Mouse (Mus musculus) stomach, postnatal 0 days (tissue): ENCODE data around the gene Cd79b. TPM values are rescaled to one million over a fixed set of nuclear protein-coding genes. Genes with fewer than 3 reads are reported as not detected.
A peak's percentile ranks its signal among the peaks of the same experiment; 100 is the strongest.

ENCODE experiments used
- ATAC-seq: fragments of 200-750 bp; cut with Nextera tagmentation; 2 replicates; pipeline ENCODE4 v1.8.0; 2017; ENCODE audit not compliant: low FRiP score, low TSS enrichment
- DNase-seq: peaks from one replicate; pipeline ENCODE4 v3.0.0-alpha.2; 2016; ENCODE audit warnings: low spot score
- H3K27ac ChIP-seq: fragments of 300-500 bp; sonication (generic); replicated peaks from 2 replicates; pipeline ENCODE4 v1.5.1; 2014; ENCODE audit warnings: mild to moderate bottlenecking, control low read depth
- H3K27me3 ChIP-seq: fragments of 300-500 bp; sonication (generic); 2 replicates; pipeline ENCODE4 v1.6.1; 2014; ENCODE audit warnings: low read length; ENCODE audit not compliant: control insufficient read depth, insufficient read depth
- H3K36me3 ChIP-seq: fragments of 300-500 bp; sonication (generic); 2 replicates; pipeline ENCODE4 v1.6.1; 2014; ENCODE audit warnings: low read length, mixed read lengths; ENCODE audit not compliant: control insufficient read depth, insufficient read depth
- H3K4me1 ChIP-seq: fragments of 300-500 bp; sonication (generic); replicated peaks from 2 replicates; pipeline ENCODE4 v1.6.1; 2014; ENCODE audit warnings: antibody characterized with exemption; ENCODE audit not compliant: control insufficient read depth, insufficient read depth
- H3K4me2 ChIP-seq: fragments of 300-500 bp; sonication (generic); replicated peaks from 2 replicates; pipeline ENCODE4 v1.6.1; 2014; ENCODE audit warnings: low read depth, mild to moderate bottlenecking, control low read depth, moderate library complexity
- H3K4me3 ChIP-seq: fragments of 300-500 bp; sonication (generic); 2 replicates; pipeline ENCODE4 v1.5.1; 2014; ENCODE audit warnings: low read depth, low read length, control low read depth
- H3K9ac ChIP-seq: fragments of 300-500 bp; sonication (generic); 2 replicates; pipeline ENCODE4 v1.6.1; 2014; ENCODE audit warnings: mild to moderate bottlenecking, low read length, control low read depth, mixed read lengths
- H3K9me3 ChIP-seq: fragments of 300-500 bp; sonication (generic); 2 replicates; pipeline ENCODE4 v1.6.1; 2016; ENCODE audit warnings: low read length; ENCODE audit not compliant: control insufficient read depth
- CTCF ChIP-seq: IDR thresholded peaks from 2 replicates; pipeline ENCODE4 v1.5.1; 2016; ENCODE audit warnings: antibody characterized with exemption, low read depth, mild to moderate bottlenecking, moderate library complexity
- EP300 ChIP-seq: optimal IDR thresholded peaks from 2 replicates; pipeline ENCODE3; 2016; ENCODE audit warnings: antibody characterized with exemption
- WGBS: fragments of 180-500 bp; shearing (Covaris S2); extraction: QIAGEN DNeasy Blood & Tissue Kit; methylation state at CpG from one replicate; pipeline ENCODE4 v1.1.7; 2014; 5-methylcytosine and 5-hydroxymethylcytosine counted together
- polyA plus RNA-seq: library from polyadenylated mRNA; unstranded; fragments of >200 nt; fragmentation: Nextera tagmentation; extraction: Ambion mirVana; gene quantifications from 2 replicates; pipeline ENCODE4 v1.2.1, GENCODE M21; 2015

Cd79b gene
- polyA plus RNA-seq, 1 experiment from 2014 or later: 1.9 TPM

GRCm38 (mm10) chr11:106306065-106306385 lies 8.5 kb downstream of the Cd79b start:
- Histone ChIP-seq H3K27me3 (no peaks in the 10 kb centered on the region), H3K4me3 (no peak overlapping the region), H3K4me2 (no peak overlapping the region)

GRCm38 (mm10) chr11:106305348-106306064 lies 9.1 kb downstream of the Cd79b start:
- Histone ChIP-seq H3K4me1 (no peaks in the 10 kb centered on the region), H3K27me3 (no peaks in the 10 kb centered on the region), H3K9me3 (no peaks in the 10 kb centered on the region), H3K4me2 (no peak overlapping the region), H3K4me3 (no peak overlapping the region), H3K9ac (no peak overlapping the region), H3K27ac (no peak overlapping the region), H3K36me3 (no peaks in the 10 kb centered on the region)
- TF ChIP-seq EP300: no peak
- TF ChIP-seq CTCF: no peak
- DNase-seq: no peak
- 74% methylated on average over 10 of the region's 10 CpGs for WGBS
- no peak for ATAC-seq

More at GRCm38 (mm10) chr11:106306065-106306385, 8.5 kb downstream of the Cd79b start:
- ATAC-seq: no peak
- no peak for DNase-seq
- TF ChIP-seq EP300 (no peak), CTCF (no peak)
- Histone ChIP-seq H3K9ac (no peak overlapping the region), H3K27ac (no peak overlapping the region), H3K9me3 (no peaks in the 10 kb centered on the region), H3K36me3 (no peaks in the 10 kb centered on the region), H3K4me1 (no peaks in the 10 kb centered on the region)
- WGBS: 73% methylated on average over 3 of the region's 3 CpGs

GRCm38 (mm10) chr11:106302634-106303033 lies 11.9 kb downstream of the Cd79b start:
- DNase-seq (peak; percentile 74), ATAC-seq (peak; percentile 73; the same call in 1 of the 2 replicates)
- Histone ChIP-seq H3K4me3 (no peak overlapping the region), H3K4me1 (no peaks in the 10 kb centered on the region), H3K27me3 (no peaks in the 10 kb centered on the region), H3K9ac (no peak overlapping the region), H3K36me3 (no peaks in the 10 kb centered on the region), H3K4me2 (no peak overlapping the region), H3K27ac (no peak overlapping the region), H3K9me3 (no peaks in the 10 kb centered on the region)
- peak; percentile 86 for TF ChIP-seq CTCF
- TF ChIP-seq EP300: no peak
- WGBS: 19% methylated on average over 2 of the region's 2 CpGs

- Histone ChIP-seq H3K4me3 (no peak within 1 kb of the TSS), H3K4me1 (no peaks in the 10 kb centered on the region), H3K9ac (no peak within 1 kb of the TSS), H3K27ac (no peak within 1 kb of the TSS), H3K4me2 (no peak within 1 kb of the TSS), H3K27me3 (no peaks in the 10 kb centered on the region), H3K36me3 (no peaks in the 10 kb centered on the region), H3K9me3 (no peaks in the 10 kb centered on the region)
- TF ChIP-seq EP300 (no peak), CTCF (no peak)
- ATAC-seq: no peak
- WGBS: 77% methylated on average over 9 of the region's 9 CpGs
- no peak for DNase-seq
Measured at GRCm38 (mm10) chr11:106301765-106302164, 12.8 kb downstream of the Cd79b start, which contains the start of gene Gh. Gene Gh (minus strand): TSS chr11:106301865.

GRCm38 (mm10) chr11:106291861-106292260 lies 22.7 kb downstream of the Cd79b start:
- no peak overlapping the region for H3K4me3 ChIP-seq
- H3K4me1 ChIP-seq: no peaks in the 10 kb centered on the region
- no peak for DNase-seq
- no peaks in the 10 kb centered on the region for H3K27me3 ChIP-seq
- H3K4me2 ChIP-seq: no peak overlapping the region
- no peak overlapping the region for H3K9ac ChIP-seq
- H3K27ac ChIP-seq: no peak overlapping the region
- H3K36me3 ChIP-seq: no peaks in the 10 kb centered on the region
- ATAC-seq: no peak
- WGBS: 82% methylated on average over 2 of the region's 2 CpGs
- TF ChIP-seq CTCF (no peak), EP300 (no peak)
- no peaks in the 10 kb centered on the region for H3K9me3 ChIP-seq

- Histone ChIP-seq H3K9ac (no peak overlapping the region), H3K4me3 (no peak overlapping the region), H3K4me2 (no peak overlapping the region), H3K9me3 (no peaks in the 10 kb centered on the region), H3K36me3 (no peaks in the 10 kb centered on the region), H3K4me1 (no peaks in the 10 kb centered on the region), H3K27me3 (no peaks in the 10 kb centered on the region), H3K27ac (no peak overlapping the region)
- DNase-seq (no peak), ATAC-seq (no peak)
- TF ChIP-seq CTCF: no peak
- TF ChIP-seq EP300: no peak
- WGBS: 91% methylated on average over 5 of the region's 5 CpGs
Measured at GRCm38 (mm10) chr11:106290376-106290775, 24.2 kb downstream of the Cd79b start.
